Mouse (Mus musculus) embryo, embryonic 9.5 days (tissue): ENCODE measurements around the gene Adamtsl3.
"Not testable (repeated sequence)": the region's sequence is repeated elsewhere in the genome, so short reads cannot be mapped to it uniquely, and the experiment has no call there.

Experiments
- DNase-seq: peaks from one replicate; pipeline ENCODE4 v3.0.0-alpha.2; 2017; ENCODE audit errors: extremely low spot score

Adamtsl3 gene

GRCm38 (mm10) chr7:82361127-82361526, 25.6 kb downstream of the Adamtsl3 start:
- DNase-seq: no peak

- DNase-seq: no peak
Measured at GRCm38 (mm10) chr7:82364567-82364966, 29.1 kb downstream of the Adamtsl3 start.

GRCm38 (mm10) chr7:82366056-82366455, 30.6 kb downstream of the Adamtsl3 start:
- DNase-seq: no peak

- no peak for DNase-seq
Measured at GRCm38 (mm10) chr7:82366471-82366870, 31.0 kb downstream of the Adamtsl3 start.

- peak; percentile 15 for DNase-seq
Measured at GRCm38 (mm10) chr7:82368047-82368446, 32.6 kb downstream of the Adamtsl3 start.

- DNase-seq: no peak
Measured at GRCm38 (mm10) chr7:82370132-82370531, 34.6 kb downstream of the Adamtsl3 start.

- no peak for DNase-seq
Measured at GRCm38 (mm10) chr7:82371411-82371810, 35.9 kb downstream of the Adamtsl3 start.

- no peak for DNase-seq
Measured at GRCm38 (mm10) chr7:82378311-82378710, 42.8 kb downstream of the Adamtsl3 start.

GRCm38 (mm10) chr7:82379765-82380164, 44.3 kb downstream of the Adamtsl3 start:
- no peak for DNase-seq

GRCm38 (mm10) chr7:82382843-82383535, 47.5 kb downstream of the Adamtsl3 start:
- no peak for DNase-seq

GRCm38 (mm10) chr7:82383536-82383848, 48.0 kb downstream of the Adamtsl3 start:
- DNase-seq: no peak

- no peak for DNase-seq
Measured at GRCm38 (mm10) chr7:82387121-82387520, 51.6 kb downstream of the Adamtsl3 start.

- DNase-seq: no peak
Measured at GRCm38 (mm10) chr7:82394435-82395186, 59.1 kb downstream of the Adamtsl3 start.

GRCm38 (mm10) chr7:82395239-82395638, 59.7 kb downstream of the Adamtsl3 start:
- DNase-seq: no peak

GRCm38 (mm10) chr7:82395751-82396512, 60.4 kb downstream of the Adamtsl3 start:
- no peak for DNase-seq

- DNase-seq: no peak
Measured at GRCm38 (mm10) chr7:82396869-82397268, 61.4 kb downstream of the Adamtsl3 start.

- DNase-seq: no peak
Measured at GRCm38 (mm10) chr7:82397632-82398031, 62.1 kb downstream of the Adamtsl3 start.

GRCm38 (mm10) chr7:82405466-82406045, 70.1 kb downstream of the Adamtsl3 start:
- no peak for DNase-seq

- no peak for DNase-seq
Measured at GRCm38 (mm10) chr7:82410966-82411365, 75.5 kb downstream of the Adamtsl3 start.

- no peak for DNase-seq
Measured at GRCm38 (mm10) chr7:82416653-82417052, 81.2 kb downstream of the Adamtsl3 start.

- DNase-seq: no peak
Measured at GRCm38 (mm10) chr7:82417053-82417452, 81.6 kb downstream of the Adamtsl3 start.

GRCm38 (mm10) chr7:82420329-82421052, 85.0 kb downstream of the Adamtsl3 start:
- not testable (repeated sequence) for DNase-seq
